Mouse (Mus musculus) kidney, postnatal 4 days (tissue): ENCODE measurements at regions not wholly inside any gene's neighbourhood (a gene's known extent, or its start where the extent isn't known, plus 50 kb on each side); places are given as distances from the start of the nearest gene placed in this dataset.

Experiments
- DNase-seq, 2 experiments: peaks; one replicate each; pipeline ENCODE4 v3.0.0; 2021; ENCODE audit warnings: mixed read lengths in 2 of 2

DNA sequence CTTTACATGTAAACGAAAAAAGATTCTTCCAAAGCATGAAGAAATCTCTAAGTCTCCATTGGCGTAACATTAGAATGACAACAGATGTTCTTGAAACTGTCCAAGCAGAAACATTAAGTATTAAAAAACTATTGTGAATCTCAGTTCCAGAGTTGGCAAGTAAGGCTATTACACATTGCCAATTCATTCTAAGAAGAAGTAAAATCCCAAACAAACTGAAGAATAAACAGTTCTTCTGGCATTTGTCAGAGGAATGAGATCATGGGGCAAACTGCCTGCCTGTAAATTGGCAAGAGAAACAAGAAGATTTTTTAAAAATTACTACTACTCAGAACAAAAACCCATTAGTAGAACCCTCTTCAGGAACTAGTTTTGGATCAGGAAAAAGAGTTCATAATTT lies 680.1 kb downstream of the Nova1 start:
- no peak for DNase-seq

DNA sequence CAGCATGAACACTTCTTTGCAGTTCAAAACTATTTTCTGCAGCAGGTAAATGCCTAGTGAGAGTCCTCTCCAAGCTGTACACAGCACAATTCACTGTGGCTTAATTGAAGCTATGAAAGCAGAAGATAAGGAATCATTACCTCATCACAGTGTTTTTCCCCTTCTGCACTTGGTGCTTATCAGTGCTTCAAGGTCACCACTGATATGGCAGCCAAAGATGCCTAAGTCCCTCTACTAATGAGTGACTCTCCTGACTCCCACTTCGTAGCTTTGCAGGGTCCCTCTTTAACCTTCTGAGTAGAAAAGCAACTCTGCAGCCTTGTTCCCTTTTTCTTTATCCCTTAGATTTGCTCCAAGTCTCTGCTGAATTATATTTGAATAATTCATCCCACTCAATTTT lies 692.9 kb downstream of the Nova1 start:
- DNase-seq, result no peak

DNA sequence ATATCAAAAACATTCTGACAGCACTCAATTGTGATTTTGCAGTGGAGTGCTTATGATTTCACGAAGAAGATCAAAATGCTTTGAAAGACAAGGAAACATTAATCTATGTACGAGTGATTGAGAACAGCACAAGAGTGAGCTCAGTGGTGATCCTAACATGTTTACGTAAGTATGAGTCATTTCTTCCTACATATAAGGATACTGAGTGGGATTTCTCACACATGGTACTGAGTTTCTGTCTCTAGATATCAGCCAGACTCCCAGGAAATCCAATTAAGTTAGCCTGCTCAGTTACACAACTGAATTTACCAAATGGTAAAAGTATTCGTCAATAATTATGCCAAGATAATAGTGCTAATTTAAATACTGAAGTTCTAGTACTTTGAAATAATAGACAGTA lies 707.4 kb downstream of the Nova1 start:
- no peak for DNase-seq

DNA sequence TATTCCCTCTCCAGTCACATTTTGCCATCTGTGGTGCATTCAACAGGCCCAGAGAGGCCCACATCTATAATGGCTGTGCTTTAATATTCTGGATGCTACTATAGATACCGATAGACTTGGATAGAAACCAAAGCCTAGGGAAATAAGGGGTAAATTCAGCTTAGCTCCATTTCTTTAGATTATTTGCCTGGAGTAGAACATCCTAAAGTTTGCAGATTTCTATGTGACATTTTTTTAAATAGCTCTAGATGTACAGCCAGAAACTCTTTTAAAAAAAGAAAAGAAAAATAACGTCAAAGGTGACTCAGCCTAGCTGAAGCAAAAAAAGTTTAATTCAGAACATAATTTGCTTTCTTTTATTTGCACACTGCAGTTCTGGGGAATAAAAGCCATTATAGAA lies 735.4 kb downstream of the Nova1 start:
- DNase-seq, result no peak

DNA sequence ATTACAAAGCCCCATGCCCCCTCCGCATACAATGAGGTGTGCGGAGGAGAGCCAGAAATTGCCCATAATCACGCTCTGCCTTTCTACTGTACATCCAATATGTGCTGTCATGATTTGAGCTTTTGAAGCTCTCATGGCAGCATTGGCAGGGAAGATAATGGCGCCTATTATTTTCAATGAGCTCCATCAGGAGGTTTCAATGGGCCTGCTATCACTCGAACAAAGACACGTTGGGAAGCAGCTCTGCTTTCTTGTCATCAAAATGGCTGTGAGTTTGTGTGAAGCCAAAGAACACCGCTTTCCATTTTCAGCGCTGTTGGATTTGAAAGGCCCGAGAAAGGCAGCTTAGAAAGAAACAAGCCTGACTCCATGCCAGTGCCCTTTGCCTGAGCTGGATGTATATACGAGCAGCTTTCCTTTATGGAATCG lies 742.9 kb downstream of the Nova1 start:
- DNase-seq, result no peak

DNA sequence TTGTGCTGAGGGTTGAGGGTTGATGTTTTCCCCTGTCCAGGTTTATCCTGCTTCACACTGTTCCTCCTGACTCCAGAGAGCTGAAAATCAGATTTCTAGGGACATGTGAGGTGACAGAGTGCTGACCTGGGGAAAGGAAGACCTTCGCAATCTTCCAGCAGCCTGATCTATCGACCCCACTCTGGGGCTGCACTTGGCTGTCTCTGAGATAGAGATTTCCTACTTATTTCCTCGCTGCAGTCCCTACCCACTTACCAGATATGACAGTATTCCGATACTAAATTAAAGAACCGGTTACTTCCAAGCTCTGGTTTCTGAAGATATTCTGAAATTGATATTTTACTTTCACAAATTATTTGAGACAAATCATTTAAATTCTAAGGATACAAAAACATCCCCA lies 743.4 kb downstream of the Nova1 start:
- no peak for DNase-seq

DNA sequence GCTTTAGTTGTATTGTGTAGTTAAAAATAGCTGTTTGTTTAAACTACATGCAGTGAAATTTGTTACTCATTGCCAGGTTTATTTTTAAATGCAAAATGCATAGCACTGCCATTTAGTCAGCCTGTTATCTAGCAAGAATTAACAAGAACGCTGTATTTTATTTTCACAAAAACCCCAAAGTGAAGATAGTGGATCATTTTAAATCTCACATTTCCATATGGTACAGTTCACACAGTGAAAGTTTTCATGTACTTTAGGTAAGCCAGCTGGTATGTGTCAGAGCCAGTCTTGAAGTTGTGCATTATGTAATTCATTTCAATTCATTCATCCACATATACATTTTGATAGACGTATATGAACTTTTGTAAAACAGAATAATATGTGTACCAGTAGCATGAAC lies 751.8 kb downstream of the Nova1 start:
- no peak for DNase-seq

DNA sequence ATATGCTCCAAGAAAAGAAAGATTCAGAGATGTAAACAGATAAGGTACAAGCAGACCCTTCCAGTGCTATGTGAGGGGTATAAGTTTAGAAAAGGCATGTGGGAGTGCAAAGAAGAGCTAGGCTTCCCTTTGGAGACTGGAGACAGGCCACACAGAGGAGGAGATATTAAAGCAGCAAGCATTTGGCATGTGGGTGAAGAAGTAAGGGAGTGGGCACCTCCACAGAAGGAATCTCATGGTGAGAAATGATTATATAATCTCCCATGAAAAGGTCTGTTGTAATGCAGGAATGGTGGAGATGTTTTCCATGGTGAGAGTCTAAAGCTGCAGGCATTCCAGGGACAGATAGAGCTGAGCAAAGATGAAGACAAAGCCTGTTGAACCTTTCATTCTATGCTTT lies 778.1 kb downstream of the Nova1 start:
- no peak for DNase-seq

DNA sequence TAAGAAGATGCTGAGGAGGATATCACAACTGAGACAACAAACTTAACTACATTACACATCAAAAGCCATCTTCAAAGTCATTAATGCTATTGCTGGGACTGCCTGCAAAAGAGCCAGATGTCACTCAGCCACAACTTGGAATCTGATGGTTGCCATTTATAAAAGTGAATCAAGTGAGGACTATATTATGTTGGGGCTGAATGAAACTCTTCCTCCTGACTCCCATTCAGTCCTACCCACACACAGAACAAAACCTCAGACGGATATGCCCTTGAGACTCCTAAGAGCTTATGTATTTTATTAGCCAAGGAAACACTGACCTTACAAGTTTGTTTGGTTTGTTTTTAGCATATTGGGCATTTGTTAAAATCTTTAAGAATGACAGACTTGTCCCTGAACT lies 778.5 kb downstream of the Nova1 start:
- no peak for DNase-seq

DNA sequence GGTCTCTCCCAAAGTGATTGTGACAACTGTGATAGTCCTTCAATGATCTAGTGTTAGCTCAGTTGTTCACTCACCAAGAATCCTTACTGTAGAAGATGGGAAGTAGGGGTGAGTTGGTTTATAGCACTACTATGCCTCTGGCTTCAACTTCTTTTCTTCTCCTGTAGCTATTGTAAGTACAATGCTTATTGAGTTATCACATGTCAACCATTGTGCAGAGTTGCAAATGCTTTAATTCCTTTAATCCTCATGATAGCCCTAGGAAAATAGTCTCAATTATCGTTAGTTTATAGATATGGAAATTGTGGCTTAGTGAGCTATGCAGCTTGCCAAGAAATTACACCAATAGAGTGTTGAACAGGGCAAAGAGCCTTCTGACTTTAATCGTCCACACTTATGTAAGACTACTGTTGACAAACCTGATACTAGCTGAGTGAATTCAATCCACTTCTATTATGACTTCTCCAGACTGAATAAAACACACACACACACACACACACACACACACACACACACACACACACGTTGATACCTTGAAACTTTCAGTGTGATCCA lies 782.1 kb downstream of the Nova1 start:
- no peak for DNase-seq

DNA sequence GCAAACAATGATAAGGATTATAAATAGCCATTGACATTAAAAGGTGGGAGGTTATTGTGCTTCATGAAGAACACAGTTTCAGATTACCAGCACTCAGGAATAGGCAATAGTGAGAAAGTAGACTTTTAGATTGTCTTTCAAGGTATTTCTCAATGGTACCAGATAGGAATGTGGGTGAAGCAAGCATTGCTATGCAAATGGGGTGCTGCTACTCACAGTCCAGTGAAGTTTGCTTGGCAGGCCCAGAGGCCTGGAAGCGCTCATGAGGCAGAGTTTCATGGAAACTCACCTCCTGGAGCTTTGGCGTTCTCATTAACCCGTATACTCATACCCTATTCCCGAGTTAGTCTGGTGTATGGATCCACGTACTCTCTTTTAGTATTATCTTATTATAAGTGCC lies 793.5 kb downstream of the Nova1 start:
- no peak for DNase-seq

DNA sequence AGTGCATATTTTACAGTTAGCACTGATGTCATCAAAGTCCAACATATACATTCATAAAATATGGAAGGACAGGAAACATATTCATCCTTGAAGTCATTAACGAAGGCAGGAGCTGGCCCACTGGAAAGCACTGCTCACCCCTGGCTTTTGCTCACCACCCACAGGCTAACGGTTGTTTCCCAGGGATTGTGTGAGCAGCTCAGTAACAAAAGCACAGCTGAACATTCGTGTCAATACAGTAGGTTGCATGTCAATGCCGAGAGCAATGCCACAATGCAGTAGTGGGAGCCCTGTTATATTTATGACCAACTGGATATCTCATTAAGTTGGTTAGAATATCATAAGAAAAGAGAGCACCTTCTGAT lies 797.2 kb downstream of the Nova1 start:
- DNase-seq, result no peak

DNA sequence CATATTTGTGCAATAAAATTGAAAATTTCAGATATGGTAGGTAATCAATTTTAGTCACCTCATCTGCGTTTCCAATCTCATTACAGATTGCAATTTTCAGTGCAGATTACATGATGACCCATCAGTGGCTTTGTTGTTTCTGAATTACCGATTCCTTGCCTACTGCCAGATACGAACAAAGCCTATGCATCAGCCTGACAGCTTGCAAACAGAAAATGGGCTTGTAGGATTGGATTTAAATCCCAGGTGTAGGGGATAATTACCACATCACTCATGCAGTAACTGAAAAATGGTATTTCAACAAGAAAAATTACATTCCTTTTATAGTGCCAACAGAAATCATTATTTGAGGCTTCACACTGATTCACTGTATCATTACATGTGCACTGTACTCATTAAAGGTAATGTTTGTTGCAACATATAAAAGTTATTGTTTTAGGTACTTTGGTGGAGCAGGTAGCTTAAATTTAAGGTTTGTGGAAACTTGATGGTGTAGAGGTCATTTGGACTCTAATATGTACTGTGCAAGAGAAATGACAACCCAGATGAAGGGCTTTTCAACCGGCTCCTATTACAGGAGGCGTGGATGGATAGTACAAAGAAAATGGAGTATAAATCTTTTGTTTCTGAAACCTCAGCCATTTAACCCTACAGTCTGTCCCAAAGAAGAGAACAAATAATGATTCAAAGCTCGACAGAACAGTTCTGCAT lies 797.7 kb downstream of the Nova1 start:
- no peak for DNase-seq

DNA sequence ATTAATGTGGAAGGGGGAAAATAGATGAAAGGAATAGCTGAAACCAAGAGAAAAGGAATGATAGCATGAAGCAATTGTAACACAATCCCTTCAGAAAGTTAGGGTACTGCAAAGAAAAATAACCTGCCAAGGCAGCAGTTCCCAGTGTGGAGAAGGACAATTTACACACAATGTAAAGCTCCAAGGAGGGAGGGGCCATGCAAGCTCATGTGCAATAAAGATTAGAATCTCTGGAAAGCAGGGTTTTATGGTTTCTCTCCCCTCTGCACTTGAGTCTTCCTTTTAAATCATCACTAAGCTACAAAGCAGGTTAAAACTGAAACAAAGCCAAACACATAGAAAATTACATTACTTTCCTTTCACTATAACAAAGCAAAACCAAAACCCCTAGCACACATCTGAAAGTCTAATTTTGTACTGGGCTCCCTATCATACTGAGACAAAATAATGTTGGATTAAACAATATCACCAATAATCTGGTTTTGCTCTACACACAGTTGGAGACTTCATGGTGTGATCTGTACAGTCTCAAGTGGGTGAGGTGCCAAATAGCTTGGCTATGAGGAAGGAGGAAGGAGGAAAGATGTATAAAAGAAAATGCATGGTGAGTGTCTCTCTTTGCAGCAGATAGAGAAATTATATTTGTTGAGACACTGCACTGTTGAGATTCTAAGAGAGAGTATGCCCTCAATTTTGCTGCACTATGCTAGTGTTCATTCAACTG lies 840.9 kb downstream of the Nova1 start:
- DNase-seq, result no peak

DNA sequence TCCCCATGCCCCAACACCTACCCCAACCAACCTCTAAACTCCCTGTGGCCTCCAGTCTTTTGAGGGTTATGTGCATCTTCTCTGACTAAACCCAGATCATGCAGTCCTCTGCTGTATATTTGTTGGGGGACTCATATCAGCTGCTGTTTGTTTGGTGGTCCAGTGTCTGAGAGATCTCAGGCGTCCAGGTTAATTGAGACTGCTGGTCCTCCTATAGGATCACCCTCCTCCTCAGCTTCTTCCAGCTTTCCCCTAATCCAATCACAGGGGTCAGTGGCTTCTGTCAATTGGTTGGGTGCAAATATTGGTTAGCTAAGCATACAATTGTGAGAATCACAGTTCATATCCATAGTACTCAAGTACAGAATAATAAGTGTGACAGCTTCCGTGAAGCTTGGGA lies 842.9 kb downstream of the Nova1 start:
- DNase-seq, result no peak

DNA sequence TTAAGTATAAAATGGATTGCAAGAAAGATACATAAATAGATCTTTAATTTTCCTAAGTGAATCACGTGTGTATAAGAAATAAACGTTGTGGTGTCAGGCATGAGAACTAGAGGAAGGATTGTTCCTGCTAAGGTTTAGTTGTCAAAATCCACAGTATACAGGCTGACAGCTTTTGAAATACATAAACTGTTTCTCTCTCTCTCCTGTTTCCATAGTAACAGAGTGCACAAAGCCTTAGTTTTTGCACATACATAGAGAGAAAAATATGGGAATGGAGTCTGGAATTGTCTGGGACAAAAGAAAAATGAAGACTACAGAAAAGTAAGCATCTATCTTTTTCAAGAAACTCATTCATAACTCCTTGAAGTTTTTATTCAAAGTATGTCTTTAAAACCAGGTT lies 848.3 kb downstream of the Nova1 start:
- DNase-seq, result no peak

DNA sequence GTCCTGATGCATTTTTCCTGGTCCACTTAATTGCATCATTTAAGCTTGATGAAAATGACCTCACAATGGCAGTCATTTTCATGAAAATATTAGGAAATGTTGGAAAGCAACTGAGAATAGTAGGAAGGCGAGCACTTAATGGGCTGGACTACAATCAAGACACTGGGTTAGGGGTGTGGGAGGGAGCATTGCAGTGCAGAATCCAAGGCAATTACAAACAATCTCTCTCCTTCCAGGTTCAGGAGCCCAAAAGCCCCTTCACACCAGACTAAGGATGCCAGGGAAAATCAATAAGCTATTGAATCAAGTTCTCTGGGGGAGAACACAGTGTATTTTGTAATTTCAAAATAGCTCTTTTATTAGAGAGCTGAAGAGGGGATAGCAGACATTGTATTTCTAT lies 848.8 kb downstream of the Nova1 start:
- DNase-seq, result no peak

DNA sequence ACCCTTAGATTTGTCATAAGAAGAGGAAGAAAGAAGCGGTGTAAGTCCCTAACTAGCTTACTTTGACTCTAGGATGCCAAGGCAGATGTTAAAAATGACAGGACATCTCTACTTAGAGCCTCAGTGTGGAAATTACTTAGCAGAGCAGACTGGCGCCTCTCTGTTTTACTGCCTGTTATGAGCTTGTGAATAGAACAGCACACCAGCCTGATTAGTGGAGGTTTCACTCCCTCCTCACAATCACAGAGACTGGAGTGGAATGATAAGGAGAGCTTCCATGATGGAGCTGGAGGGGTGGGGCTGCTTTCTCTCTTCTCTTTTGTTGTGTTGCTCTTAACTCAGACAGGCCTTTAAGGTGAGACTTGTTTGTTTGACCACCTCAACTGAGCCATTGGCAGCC lies 871.8 kb downstream of the Nova1 start:
- DNase-seq, result no peak

DNA sequence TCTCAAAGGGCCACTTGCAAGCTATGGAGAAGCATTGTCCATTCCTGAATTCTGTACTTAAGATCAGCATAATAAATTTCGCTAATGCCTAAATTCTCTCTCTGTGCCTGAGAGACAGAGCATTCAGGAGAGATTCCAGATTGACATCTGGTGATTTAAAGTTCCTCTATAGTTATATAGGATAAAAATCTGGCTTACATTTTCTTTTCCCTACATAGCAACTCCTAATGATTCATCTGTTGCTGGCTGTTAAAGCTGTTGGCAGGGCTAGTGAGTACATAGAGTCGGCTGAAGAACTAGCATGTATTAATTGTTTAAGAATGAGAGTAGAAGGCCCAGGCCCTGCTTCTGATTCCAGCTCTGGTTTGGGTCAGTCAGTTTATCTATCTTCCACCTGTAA lies 870.0 kb upstream of the Stxbp6 start:
- DNase-seq, result no peak

DNA sequence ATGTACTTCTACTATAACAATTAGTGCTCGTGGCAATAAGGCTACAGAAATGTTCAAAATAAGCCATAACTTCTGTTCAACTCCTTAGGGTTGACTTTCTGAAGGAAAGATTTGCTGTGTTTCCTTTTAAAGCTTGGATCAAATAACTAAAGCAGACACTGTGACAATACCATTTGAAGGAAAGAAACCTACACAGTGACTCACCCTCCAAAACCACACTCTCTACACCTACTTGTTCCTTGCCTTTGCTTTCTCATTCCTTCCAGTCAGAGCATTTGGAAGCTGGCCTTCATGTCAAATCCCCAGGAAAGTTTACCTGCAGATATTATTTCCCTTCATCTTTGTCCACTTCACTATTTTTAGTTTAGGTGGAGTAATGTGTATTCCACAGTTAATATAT lies 867.9 kb upstream of the Stxbp6 start:
- DNase-seq, result no peak

DNA sequence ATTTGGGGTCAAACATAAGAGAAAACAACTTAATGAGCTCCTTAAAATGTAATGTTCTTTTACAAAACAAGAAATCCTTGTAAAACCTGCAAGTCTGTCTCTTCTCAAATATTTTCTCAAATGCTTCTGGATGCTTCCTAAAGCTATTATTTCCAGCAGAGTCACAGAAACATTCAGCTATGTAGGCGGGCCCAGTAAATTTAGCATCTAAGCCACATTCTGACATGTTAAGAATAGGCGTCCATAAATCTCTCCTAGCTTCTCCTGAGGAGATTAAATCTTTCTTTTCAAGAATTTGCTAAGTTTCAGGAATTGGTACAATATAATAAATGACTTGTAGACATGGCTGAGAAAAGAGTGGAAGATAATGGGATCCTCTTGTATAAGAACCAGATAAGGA lies 858.9 kb upstream of the Stxbp6 start:
- DNase-seq, result no peak

DNA sequence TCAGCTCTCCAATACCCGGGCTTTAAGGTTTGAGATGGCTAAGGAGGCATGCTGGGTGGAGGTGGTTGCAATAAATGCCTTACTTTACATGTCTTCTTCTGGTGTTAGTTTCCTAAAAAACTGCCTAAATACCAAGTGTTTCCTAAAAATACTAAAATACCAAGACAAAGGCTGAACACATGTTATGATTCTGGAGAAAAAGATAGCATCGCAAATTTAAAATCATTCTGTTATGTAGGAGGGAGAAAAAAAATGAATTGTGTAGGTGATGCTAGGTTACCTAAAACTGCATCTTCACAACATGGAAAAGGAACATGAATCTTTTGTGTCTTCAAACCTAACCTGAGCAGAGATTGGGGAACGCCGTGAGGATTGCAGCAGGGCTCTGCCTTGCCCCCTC lies 857.7 kb upstream of the Stxbp6 start:
- no peak for DNase-seq

DNA sequence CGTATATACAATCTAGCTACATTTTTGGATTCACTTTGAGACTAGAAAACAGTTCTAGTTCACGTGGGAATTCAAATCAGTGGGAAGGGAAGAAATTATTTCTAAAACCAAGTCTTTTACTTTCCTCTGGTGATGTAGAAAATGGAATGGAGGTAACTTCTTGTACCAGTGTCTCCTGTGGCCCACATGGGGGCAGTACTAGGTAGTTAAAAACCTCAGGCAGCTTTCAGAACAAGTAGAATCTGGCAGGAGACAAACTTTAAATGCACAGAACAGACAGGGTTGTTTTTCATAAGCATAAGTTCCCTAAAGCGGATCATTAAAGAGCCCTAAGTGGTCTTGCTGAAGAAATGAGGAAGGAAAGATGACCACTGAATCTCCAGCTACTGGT lies 855.2 kb upstream of the Stxbp6 start:
- DNase-seq, result peak; percentile 10 to 19

DNA sequence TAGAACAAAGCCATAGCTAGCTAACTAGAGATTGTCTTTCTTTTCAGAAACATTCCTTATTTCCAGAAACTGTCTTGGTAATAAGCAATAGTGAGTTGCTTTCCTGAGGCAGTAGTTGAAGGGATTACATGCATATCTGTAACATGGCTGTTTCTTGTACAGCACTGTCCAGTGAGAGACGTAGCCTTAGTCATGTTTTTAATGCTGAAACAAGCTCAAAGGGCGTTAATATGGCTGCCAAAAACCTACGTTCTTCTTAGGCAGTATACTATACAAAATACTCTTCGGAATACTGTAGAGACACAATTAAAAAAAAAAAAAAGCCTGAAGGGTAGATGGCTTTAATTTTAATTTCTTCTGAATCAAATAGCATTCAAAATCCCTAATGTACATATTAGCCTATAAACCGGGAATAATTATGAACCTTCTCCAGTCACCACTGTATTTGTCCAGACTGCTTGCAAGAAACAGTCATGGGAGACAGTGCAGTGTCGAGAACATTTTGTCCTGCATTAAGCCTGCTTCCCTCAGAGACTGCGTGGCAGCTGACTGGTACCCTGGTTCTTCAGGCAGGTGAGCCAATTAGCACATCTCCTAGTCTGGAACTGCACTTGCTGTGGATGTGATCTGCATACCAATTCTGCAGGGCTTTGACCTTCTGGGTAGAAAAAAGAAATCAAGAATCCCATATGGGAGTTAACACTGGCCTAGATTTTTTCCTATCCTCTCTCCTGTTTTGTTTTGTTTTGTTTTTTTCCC lies 854.7 kb upstream of the Stxbp6 start:
- no peak for DNase-seq
